Mouse (Mus musculus) layer of hippocampus, adult 6 months (tissue): ENCODE data around the gene Dgka. TPM values are rescaled to one million over a fixed set of nuclear protein-coding genes. Genes with fewer than 3 reads are reported as not detected.

Experiments
- long read RNA-seq, 2 experiments: library from polyadenylated mRNA; unstranded; transcript quantifications; one replicate each; pipeline ENCODE4 v2.0.0; 2019 to 2020
- polyA plus RNA-seq: library from polyadenylated mRNA; unstranded; fragments of <200 nt; fragmentation: Nextera tagmentation; gene quantifications from 2 replicates; pipeline ENCODE4 v1.2.3, GENCODE M21; 2021

The Dgka gene
- polyA plus RNA-seq: 5.3 TPM in 2 replicates
- long read RNA-seq, experiment 1, partial matches to known transcripts: 0 of 5 reads
- long read RNA-seq, experiment 1, other reads (novel, unspliced or antisense): 1 of 5 reads
- long read RNA-seq, experiment 2, transcript Dgka-201 (24 exons, 2,834 nt): major isoform, 27 of 55 reads
- long read RNA-seq, experiment 2, partial matches to known transcripts: 4 of 55 reads
- long read RNA-seq, experiment 2, other reads (novel, unspliced or antisense): 24 of 55 reads

DNA sequence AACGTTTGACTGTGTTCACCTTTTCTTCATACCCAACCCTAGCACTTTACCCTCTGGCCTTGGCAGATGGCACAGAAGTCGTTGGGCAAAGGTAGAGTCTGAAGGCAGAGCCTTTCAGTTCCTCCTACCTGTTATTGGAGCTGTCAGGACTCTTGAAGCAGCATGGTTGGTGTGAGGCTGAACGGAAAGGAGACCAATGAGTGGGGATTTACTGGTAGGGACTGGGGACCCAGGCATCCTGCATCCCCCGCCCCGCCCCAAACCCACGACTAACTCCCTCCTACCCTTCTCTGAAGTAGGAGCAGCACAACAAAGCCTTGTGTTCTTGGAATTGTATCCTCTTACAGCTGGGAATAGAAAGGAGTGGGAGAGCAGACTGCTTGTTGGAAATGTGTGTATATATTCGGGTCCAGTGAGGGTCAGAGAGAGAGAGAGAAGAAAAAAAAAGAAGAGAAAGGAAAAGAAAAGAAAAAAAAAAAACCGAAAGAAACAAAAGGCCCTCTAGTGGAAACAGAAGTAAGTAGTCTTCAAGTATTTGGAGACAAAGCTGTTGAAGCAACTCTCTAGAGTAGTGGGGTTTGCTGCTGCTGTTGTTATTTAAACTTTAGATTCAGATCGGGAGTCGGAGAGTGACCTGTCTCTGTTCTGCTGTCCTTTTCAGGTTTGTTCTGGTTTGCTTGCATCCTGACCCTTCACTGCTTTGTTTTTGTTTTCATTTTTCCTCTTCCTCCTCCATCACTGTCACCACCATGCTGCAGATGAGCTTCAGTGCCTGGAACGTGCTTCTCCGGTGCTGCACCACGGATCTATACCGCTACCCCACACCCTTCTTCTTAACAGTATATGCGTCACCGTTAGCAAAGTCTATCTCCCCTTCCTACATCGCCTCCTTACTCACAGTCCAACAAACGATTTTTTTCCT is at the start of gene Dgka:
TSS of gene Dgka (minus strand) at position 176 of the 922 bp plus-strand sequence.

DNA sequence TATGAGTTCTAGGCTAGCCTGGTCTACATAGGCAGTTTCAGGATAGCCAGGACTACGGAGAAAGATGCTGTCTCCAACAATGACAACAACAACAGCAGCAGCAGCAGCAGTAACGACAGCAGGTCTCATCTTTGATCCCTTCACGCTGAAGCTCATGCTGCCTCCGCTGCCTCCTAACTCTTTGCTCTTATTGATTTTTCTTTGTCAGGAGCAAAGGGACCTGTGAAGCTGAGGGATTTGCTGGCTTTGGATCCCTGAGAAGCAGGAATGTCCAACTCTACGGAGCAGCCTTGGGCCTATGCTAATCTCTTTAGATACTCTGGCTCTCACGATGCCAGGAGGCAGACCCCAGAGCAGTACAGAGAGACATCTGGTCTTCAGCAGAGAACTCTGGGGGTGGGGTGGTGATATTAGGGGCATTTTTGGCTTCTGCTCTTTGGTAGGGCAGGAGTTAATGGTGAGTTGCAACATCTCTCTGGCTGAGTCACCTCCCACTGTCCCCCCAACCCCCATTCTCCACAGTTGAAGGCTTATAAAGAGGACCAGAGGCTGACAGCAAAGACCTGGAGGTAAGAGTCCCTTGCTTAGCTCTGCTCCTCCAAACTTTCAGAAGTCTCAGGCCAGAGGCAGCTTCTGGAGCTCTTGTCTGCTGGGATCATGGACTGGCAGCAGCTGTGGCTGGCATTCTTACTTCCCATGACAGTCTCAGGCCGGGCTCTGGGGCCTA is 45.9 kb upstream of the Dgka start, which contains the start of gene Mmp19:
TSS of gene Mmp19 (plus strand) at position 513 of the 727 bp plus-strand sequence.

DNA sequence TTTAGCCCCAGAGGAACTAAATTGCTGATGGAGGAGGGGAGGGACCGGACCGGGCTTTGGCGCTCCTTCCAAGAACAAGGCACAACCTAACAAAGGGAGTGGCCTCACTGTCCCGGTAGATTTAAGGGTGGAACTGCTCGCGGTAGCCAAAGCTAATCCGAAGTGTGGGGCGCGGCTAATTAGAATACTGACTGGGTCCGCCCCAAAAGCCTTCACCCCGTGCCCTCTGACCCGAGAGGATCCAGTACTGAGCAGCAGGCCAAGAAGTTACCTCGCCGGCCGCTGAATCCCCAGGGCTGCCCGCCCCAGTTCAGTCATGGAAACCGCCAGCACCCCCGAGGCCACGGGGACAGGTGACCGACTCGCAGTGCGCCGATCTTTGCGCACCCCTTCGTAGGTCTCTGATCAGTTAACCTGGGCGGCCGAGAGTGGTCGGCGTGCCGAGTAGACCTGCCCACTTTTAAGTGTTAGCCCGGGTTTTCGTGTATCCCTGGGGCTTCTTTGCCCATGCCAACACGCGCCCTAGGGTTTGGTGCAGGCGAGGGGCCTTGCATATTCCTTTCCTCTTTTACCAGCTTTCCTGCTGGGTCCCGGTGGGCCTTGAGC is 3.1 kb upstream of the Dgka start, which contains the start of gene Pym1:
TSS of gene Pym1 (plus strand) at position 244 of the 606 bp plus-strand sequence.

DNA sequence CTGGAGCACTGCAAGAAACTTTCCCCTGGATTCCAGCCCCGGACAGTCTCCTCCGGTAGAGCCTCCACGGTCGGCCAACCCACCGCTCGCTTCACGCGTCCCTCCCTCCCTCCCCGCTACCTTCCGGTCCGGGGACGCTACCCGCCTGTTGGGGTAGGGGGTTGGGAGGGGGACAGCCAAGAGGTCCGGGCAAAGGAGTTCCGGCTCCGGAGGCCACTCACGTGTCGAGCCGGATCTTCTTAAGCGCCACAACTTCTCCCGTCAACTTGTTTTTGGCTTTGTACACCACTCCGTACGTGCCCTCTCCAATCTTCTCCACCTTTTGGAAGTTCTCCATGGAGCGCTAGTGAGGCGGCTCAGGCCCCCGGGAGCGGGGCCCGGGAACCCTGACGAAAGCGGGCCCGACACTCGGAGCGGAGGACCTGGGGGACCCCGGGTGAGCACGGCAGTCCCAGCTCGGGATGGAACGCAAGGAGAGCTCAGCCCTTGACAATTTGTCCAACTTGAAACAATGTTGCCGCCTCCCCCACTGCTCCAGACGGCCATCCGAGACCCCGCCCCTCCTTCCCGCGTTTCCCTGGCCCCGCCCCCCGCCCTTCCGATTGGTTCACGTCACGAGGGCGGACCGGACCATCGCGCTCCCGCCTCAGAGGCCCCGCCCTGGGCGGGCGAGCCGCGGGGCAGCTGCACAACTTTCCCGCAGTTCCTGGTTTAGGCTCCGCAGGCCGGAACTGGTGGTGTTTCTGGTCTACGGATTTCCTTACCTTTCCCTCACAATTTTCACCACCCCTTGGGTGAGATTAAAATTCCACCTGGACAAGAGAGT is 40.0 kb downstream of the Dgka start, which contains the start of gene Cdk2:
TSS of gene Cdk2 (minus strand) at position 541 of the 826 bp plus-strand sequence.

DNA sequence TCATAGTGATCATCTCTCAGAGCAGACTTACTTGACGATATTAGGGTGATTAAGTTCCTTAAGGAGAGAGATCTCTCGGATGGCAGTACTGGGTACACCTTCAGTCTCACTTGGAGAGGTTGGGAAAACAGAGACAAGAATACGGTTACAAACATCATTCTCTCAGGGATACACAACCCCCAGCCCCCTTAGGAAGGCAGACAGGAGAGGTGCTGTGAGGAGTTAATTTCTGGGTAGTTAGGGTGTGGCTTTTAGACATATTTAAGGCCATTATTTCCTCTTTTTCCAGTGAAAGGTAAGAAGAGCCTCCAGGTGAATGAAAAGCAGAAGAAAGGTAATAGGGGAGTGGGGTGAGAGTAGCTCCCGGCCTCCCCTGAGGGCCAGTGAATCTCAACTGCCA is 40.8 kb downstream of the Dgka start, which contains the start of gene Pmel:
TSS of gene Pmel (plus strand) at position 301 of the 400 bp plus-strand sequence.

DNA sequence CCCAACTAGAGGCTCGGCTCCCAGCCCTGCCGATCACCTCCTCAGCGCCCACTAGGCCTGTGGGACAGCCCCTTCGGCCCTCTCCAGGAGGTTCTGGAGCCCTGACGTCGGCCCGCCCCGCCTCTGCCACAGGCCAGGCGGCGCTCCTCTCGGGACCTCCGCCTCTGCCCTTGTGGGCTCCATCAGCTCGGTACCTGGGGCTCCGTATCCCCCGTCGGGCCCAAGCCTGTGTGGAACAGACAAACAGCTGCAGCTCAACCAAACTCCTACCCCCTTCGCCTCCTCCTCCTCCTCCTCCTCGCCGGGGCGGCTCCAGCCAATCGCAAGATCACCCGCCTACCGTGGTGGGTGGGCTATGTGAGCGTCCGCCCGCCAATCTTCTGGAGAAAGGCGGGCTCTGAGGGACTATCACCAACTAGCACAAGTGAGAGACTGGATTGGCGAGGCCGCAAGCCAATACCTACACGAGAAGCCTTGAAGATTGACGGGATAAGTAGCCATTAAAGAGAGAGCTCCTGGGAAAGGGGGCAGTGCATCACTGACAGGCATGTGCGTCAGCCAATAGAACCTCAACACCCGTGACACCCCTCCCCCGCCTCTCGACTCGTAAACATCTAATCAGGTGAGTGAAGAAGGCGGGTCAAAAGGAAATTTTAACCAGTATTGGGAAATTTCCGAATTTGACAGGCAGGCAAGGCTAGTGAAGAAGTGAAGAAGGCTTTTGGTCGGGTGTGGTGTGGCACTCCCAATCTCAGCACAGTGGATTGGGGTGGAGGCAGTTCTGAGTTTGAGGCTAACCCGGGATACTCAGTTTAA is 48.5 kb downstream of the Dgka start, which contains the start of gene Rab5b:
TSS of gene Rab5b (minus strand) at position 273 of the 816 bp plus-strand sequence.

DNA sequence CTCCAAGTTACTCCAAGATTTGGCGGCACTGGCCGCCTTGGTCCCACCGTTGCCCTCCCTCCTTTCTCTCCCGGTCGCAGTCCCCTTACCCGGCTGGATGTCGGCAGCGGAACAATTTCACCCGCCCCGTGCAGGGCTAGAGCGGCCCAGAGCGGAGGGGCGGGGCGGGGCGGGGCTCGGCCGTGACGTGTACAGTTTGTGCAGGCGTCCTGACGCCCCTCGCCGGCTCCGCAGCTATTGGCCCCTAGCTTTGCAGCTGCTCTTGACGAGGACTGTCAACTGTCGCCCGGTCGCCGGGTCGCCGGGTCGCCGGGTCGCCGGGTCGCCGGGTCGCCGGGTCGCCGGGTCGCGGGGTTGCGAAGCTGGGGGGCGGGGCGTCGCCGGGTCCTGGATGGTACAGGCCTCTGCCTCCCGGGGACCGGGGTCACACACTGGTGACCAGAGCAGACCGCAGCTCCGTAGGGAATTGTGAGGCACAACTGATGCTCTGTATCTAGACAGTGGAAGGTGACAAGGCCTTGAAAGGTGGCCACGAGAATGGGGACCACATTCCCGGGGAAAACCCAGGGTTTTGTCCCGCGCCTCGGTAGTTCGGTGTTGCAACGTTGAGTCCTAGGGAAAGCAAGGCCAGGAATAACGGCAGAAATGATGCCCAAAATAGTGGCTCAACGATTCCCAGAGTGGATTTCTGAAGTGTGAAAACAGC is 70.7 kb downstream of the Dgka start, which contains the start of gene Suox:
TSS of gene Suox (minus strand) at position 311 of the 706 bp plus-strand sequence.

Other genes starting within 250 kb of the Dgka start
- 2.1 and 3.8 TPM in 2 replicates for gene Myl6b, start 246.2 kb downstream of the Dgka start, polyA plus RNA-seq
- 2.3 and 2.6 TPM in 2 replicates for gene Esyt1, start 219.0 kb downstream of the Dgka start, polyA plus RNA-seq
- 5.6 and 5.8 TPM in 2 replicates for gene Zc3h10, start 197.1 kb downstream of the Dgka start, polyA plus RNA-seq
- 6,437 and 7,138 TPM in 2 replicates for gene Rpl41, start 195.6 kb downstream of the Dgka start, polyA plus RNA-seq
- gene Pa2g4, start 178.9 kb downstream of the Dgka start, polyA plus RNA-seq: 50.7 TPM in 2 replicates
- 1.3 and 1.5 TPM in 2 replicates for gene Erbb3, start 155.2 kb downstream of the Dgka start, polyA plus RNA-seq
- gene Rps26, start 118.1 kb downstream of the Dgka start, polyA plus RNA-seq: 1,260 and 1,337 TPM in 2 replicates
- 3.5 and 4.4 TPM in 2 replicates for gene Ikzf4, start 98.9 kb downstream of the Dgka start, polyA plus RNA-seq
- 9.6 and 10.0 TPM in 2 replicates for gene Suox, start 70.8 kb downstream of the Dgka start, polyA plus RNA-seq
- 50.2 and 54.3 TPM in 2 replicates for gene Rab5b, start 48.6 kb downstream of the Dgka start, polyA plus RNA-seq
- 0.64 and 0.75 TPM in 2 replicates for gene Pmel, start 40.7 kb downstream of the Dgka start, polyA plus RNA-seq
- 1.2 and 1.5 TPM in 2 replicates for gene Cdk2, start 39.8 kb downstream of the Dgka start, polyA plus RNA-seq
- 6.5 and 6.7 TPM in 2 replicates for gene Pym1, start 3.0 kb upstream of the Dgka start, polyA plus RNA-seq
- 0.11 and 0.31 TPM in 2 replicates for gene Mmp19, start 46.1 kb upstream of the Dgka start, polyA plus RNA-seq
- 14.7 and 15.1 TPM in 2 replicates for gene Dnajc14, start 59.2 kb upstream of the Dgka start, polyA plus RNA-seq
- 4.6 and 4.7 TPM in 2 replicates for gene Tmem198b, start 59.5 kb upstream of the Dgka start, polyA plus RNA-seq
- gene Sarnp, start 72.5 kb upstream of the Dgka start, polyA plus RNA-seq: 132 and 144 TPM in 2 replicates
- gene Ormdl2, start 76.8 kb upstream of the Dgka start, polyA plus RNA-seq: 22.3 and 35.3 TPM in 2 replicates
- gene Gdf11, start 146.9 kb upstream of the Dgka start, polyA plus RNA-seq: 6.8 and 7.9 TPM in 2 replicates
- 190 and 257 TPM in 2 replicates for gene Cd63, start 156.1 kb upstream of the Dgka start, polyA plus RNA-seq
- 10.0 and 83.5 TPM in 2 replicates for gene Rdh5, start 178.0 kb upstream of the Dgka start, polyA plus RNA-seq
- 356 and 436 TPM in 2 replicates for gene Bloc1s1, start 179.2 kb upstream of the Dgka start, polyA plus RNA-seq
- 3.7 and 4.6 TPM in 2 replicates for gene Itga7, start 189.0 kb upstream of the Dgka start, polyA plus RNA-seq
- not detected in 2 replicates for gene Mettl7b, start 216.1 kb upstream of the Dgka start, polyA plus RNA-seq
- not detected in 2 replicates for gene Olfr9, start 244.6 kb upstream of the Dgka start, polyA plus RNA-seq